Mouse (Mus musculus) megakaryocyte, embryonic 14.5 days (primary cell): ENCODE data around the gene Cryab.

Experiments
- FLI1 ChIP-seq: IDR thresholded peaks from 2 replicates; pipeline ENCODE4 v1.6.1; 2012; ENCODE audit warnings: low read length, inconsistent platforms, mixed read lengths
- GATA1 ChIP-seq: IDR thresholded peaks from 3 replicates; pipeline ENCODE4 v1.6.1; 2012; ENCODE audit warnings: mixed read lengths, low read length, inconsistent platforms, borderline replicate concordance

DNA sequence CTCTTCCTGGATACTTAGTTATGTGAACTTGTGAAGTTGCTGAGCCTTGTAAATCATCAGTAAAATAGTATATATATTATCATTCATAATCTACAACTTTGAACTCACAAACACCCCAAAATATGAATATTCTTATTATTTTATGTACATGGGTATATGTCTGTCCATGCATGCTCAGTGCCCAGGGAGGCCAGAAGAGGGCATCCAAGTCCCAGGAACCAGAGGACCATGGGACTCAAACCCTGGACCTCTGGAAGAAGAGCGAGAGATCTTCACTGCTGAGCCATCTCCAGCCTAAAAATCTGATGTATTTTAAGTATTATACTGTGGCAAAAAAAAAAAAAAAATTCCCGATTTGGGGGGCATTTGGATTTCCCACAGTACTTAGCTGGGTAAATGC lies 42.0 kb upstream of the Cryab start:
- no peak for TF ChIP-seq GATA1
- TF ChIP-seq FLI1: no peak
